Mouse (Mus musculus) intestine, postnatal 0 days (tissue): Measurements from ENCODE around the gene Hoxb5. TPM values are rescaled to one million over a fixed set of nuclear protein-coding genes. Genes with fewer than 3 reads are reported as not detected.

ENCODE experiments used
- ATAC-seq: fragments of 200-750 bp; cut with Nextera tagmentation; 2 replicates; pipeline ENCODE4 v1.8.0; 2017; ENCODE audit warnings: mild to moderate bottlenecking, moderate TSS enrichment, moderate library complexity
- H3K27ac ChIP-seq: fragments of 300-500 bp; sonication (generic); 2 replicates; pipeline ENCODE4 v1.5.1; 2014; ENCODE audit warnings: mild to moderate bottlenecking, low read depth, low read length, moderate library complexity
- H3K27me3 ChIP-seq: fragments of 300-500 bp; sonication (generic); replicated peaks from 2 replicates; pipeline ENCODE4 v1.6.1; 2014; ENCODE audit warnings: low read length, mixed read lengths; ENCODE audit not compliant: control insufficient read depth, insufficient read depth
- H3K36me3 ChIP-seq: fragments of 300-500 bp; sonication (generic); 2 replicates; pipeline ENCODE4 v1.6.1; 2014; ENCODE audit warnings: mild to moderate bottlenecking, moderate library complexity; ENCODE audit not compliant: control insufficient read depth, insufficient read depth
- H3K4me1 ChIP-seq: fragments of 300-500 bp; sonication (generic); replicated peaks from 2 replicates; pipeline ENCODE4 v1.6.1; 2014; ENCODE audit warnings: antibody characterized with exemption, low read length, mixed read lengths; ENCODE audit not compliant: control insufficient read depth, insufficient read depth
- H3K4me2 ChIP-seq: fragments of 300-500 bp; sonication (generic); replicated peaks from 2 replicates; pipeline ENCODE4 v1.6.1; 2014; ENCODE audit warnings: low read depth, mild to moderate bottlenecking, moderate library complexity
- H3K4me3 ChIP-seq: fragments of 300-500 bp; sonication (generic); 2 replicates; pipeline ENCODE4 v1.5.1; 2014; ENCODE audit warnings: low read depth, low read length
- H3K9ac ChIP-seq: fragments of 300-500 bp; sonication (generic); 2 replicates; pipeline ENCODE4 v1.6.1; 2014; ENCODE audit warnings: mild to moderate bottlenecking, low read depth, low read length
- H3K9me3 ChIP-seq: fragments of 300-500 bp; sonication (generic); 2 replicates; pipeline ENCODE4 v1.6.1; 2016; ENCODE audit warnings: mixed run types; ENCODE audit not compliant: control insufficient read depth
- CTCF ChIP-seq: sonication (generic); IDR thresholded peaks from 2 replicates; pipeline ENCODE4 v1.5.1; 2016; ENCODE audit warnings: low read depth, mild to moderate bottlenecking, control low read depth, antibody characterized with exemption, moderate library complexity
- WGBS: fragments of 180-500 bp; shearing (Covaris S2); extraction: QIAGEN DNeasy Blood & Tissue Kit; methylation state at CpG from one replicate; pipeline ENCODE4 v1.1.7; 2014; 5-methylcytosine and 5-hydroxymethylcytosine counted together
- polyA plus RNA-seq: library from polyadenylated mRNA; unstranded; fragments of >200 nt; fragmentation: Nextera tagmentation; extraction: Ambion mirVana; gene quantifications from 2 replicates; pipeline ENCODE4 v1.2.1, GENCODE M21; 2015

The Hoxb5 gene
- polyA plus RNA-seq, 1 experiment from 2014 or later = 14.7 TPM

DNA sequence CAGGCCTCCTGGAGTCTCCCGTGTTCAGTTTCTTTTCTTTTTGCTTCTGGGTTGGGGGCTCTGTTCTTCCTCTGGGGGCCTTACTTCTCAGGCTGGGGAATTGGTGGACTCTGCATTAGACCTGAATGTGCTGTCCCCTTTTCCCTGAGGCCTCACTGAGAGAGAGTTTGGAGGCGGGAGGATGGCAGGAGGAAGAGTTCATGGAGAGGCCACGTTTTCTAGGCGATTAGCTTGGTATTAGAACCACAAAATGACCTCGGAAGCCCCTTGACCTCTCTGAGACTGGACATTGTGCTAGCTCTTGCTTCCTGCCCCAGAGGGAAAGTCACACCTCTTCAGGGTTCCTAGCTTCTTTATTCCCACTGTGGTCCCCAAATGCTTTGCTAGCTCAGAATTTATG lies 21.0 kb downstream of the Hoxb5 start:
- no peak overlapping the region for H3K27ac ChIP-seq
- H3K36me3 ChIP-seq = no peaks in the 10 kb centered on the region
- H3K9me3 ChIP-seq = no peaks in the 10 kb centered on the region
- H3K4me3 ChIP-seq = peak overlapping the region; percentile 5; the same call in 1 of the 2 replicates
- H3K4me2 ChIP-seq = peak overlapping the region; percentile 83
- ATAC-seq = no peak
- no peak overlapping the region for H3K9ac ChIP-seq
- 30% methylated on average over 5 of the region's 5 CpGs for WGBS
- H3K27me3 ChIP-seq = peaks cover 12% of the 10 kb centered on the region
- H3K4me1 ChIP-seq = no peaks in the 10 kb centered on the region
- TF ChIP-seq CTCF = no peak

DNA sequence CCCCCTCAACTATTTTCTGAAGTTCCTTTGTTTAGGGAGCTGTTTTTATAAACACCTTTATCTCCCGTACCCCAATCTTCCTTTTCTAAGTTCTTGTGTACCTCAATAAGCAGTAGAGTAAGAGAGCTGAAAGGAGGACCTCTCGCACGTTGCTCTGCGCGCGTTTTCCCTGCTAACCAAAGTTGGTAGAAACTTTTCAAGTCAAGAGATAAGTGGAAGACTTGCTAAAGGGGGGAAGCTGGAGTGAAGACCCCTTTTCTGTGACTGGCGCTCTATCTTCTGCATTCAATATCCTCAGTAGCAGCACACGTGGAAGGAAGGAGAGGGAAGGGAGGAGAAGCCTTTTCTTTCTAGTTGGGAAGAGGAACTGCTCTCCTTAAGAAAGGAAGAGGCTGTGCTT lies 21.8 kb downstream of the Hoxb5 start:
- WGBS = 37% methylated on average over 8 of the region's 8 CpGs
- Histone ChIP-seq H3K9me3 (no peaks in the 10 kb centered on the region), H3K4me2 (peak overlapping the region; percentile 83), H3K27ac (no peak overlapping the region), H3K4me1 (no peaks in the 10 kb centered on the region; the same call in 1 of the 2 replicates), H3K4me3 (peak overlapping the region; percentile 17), H3K36me3 (no peaks in the 10 kb centered on the region), H3K27me3 (peaks cover 12% of the 10 kb centered on the region), H3K9ac (0 out of 2 replicates have a peak overlapping the region, but pooled peaks have one; percentile 57)
- no peak for TF ChIP-seq CTCF
- no peak for ATAC-seq

DNA sequence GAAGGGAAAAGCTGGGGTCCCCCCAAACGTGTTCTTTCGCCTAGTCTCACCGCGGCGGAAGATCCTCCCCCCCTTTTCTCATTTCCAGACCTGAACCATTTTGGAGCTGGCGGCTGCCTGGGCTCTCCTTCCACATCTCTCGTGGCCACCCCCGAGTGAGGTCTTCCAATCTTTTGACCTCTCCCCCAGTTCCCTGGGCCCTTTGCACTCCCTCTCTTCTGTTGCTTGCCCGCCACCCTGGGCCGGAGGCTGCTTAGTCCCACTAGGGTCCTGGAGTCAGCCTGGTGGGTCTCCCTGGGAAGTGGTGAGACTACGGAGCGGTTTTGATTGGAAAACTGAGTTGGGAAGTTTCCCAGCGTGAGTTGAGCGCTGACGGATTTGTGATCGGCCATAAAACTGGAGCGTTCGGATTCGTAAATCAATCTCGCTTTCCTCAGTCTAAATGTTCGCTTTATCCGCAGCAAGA lies 22.6 kb downstream of the Hoxb5 start:
- Histone ChIP-seq H3K27ac (peak overlapping the region; percentile 73), H3K36me3 (no peaks in the 10 kb centered on the region), H3K27me3 (peaks cover 12% of the 10 kb centered on the region), H3K4me3 (peak overlapping the region; percentile 17; the same call in 1 of the 2 replicates), H3K4me2 (peak overlapping the region; percentile 83), H3K4me1 (no peaks in the 10 kb centered on the region; the same call in 1 of the 2 replicates), H3K9ac (peak overlapping the region; percentile 57), H3K9me3 (no peaks in the 10 kb centered on the region)
- 26% methylated on average over 22 of the region's 22 CpGs for WGBS
- TF ChIP-seq CTCF = no peak
- no peak for ATAC-seq

DNA sequence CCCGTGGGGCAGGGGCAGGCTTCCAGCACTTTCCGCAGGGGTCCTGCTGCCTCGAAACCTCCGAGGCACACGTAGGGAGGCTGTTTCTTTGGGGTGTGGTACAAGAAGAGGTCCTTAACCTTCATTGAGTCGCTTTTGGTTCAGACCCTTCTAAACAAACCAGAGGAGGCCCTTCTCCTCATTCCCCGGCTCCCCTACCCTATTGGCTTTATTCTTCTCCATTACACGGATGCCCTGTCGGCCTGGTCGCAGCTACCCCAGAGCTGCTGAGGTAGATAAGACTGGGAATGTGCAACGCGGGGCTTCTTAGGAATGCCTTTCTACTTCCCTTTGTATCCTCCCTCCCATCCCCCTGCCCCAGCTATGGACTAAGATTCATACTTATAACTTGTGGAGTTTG lies 23.6 kb downstream of the Hoxb5 start:
- H3K4me1 ChIP-seq = no peaks in the 10 kb centered on the region; the same call in 1 of the 2 replicates
- TF ChIP-seq CTCF = no peak
- H3K27me3 ChIP-seq = peaks cover 13% of the 10 kb centered on the region
- peak overlapping the region; percentile 37; the same call in 1 of the 2 replicates for H3K9ac ChIP-seq
- peak overlapping the region; percentile 83 for H3K4me2 ChIP-seq
- no peak for ATAC-seq
- no peak overlapping the region for H3K4me3 ChIP-seq
- peak overlapping the region; percentile 73; the same call in 1 of the 2 replicates for H3K27ac ChIP-seq
- H3K36me3 ChIP-seq = no peaks in the 10 kb centered on the region
- 32% methylated on average over 12 of the region's 12 CpGs for WGBS
- H3K9me3 ChIP-seq = no peaks in the 10 kb centered on the region

DNA sequence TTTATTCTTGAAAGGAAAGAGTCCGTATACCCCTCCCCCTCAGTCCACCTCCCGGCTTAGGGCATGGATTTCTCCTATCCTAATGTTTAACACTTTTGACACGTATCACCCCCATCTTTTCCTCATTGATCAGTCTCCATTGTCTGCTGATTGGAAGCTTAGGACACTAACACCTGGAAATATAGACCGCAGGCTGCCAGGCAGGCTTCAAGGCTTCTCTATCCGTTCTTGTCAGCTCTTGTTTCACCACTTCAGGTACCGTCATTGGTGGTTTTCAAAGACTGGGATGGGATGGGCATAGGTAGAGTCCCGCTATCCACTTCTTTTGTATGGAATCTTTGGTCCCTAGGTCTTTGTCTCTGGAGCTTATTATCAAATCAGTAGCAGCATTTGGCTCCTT lies 24.0 kb downstream of the Hoxb5 start:
- Histone ChIP-seq H3K27ac (peak overlapping the region; percentile 73; the same call in 1 of the 2 replicates), H3K36me3 (no peaks in the 10 kb centered on the region), H3K4me3 (no peak overlapping the region), H3K4me1 (peaks cover 3% of the 10 kb centered on the region; the same call in 1 of the 2 replicates), H3K9ac (peak overlapping the region; percentile 37; the same call in 1 of the 2 replicates), H3K27me3 (peaks cover 17% of the 10 kb centered on the region), H3K4me2 (peak overlapping the region; percentile 83; the same call in 1 of the 2 replicates), H3K9me3 (no peaks in the 10 kb centered on the region)
- TF ChIP-seq CTCF = no peak
- WGBS = 42% methylated on average over 7 of the region's 7 CpGs
- no peak for ATAC-seq

DNA sequence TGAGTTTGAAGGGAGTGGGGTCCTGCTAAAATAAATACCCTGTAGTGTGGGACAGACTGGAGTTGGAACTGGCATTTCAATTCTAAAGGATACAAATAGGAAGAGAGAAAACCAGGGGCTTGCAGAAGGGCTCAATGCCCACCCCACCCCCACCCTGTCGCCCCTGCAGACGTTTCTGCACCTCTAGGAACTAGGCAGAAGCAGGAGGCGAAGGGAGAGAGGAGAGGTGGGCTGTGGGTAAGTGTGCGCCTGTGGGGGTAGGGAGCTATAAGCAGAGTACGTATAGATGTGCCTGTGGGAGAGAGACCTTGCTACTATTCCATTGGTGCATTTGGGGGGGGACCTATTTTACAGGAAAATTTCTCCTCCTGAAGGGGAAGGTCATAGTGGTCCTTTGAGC lies 24.6 kb downstream of the Hoxb5 start:
- Histone ChIP-seq H3K4me2 (peak overlapping the region; percentile 83; the same call in 1 of the 2 replicates), H3K9me3 (no peaks in the 10 kb centered on the region), H3K4me1 (peaks cover 3% of the 10 kb centered on the region; the same call in 1 of the 2 replicates), H3K4me3 (no peak overlapping the region), H3K9ac (no peak overlapping the region), H3K27me3 (peaks cover 24% of the 10 kb centered on the region), H3K36me3 (no peaks in the 10 kb centered on the region), H3K27ac (no peak overlapping the region; the same call in 1 of the 2 replicates)
- WGBS = 54% methylated on average over 5 of the region's 5 CpGs
- no peak for TF ChIP-seq CTCF
- no peak for ATAC-seq
